Mouse (Mus musculus): Measurements from ENCODE around the gene Cyp4v3. TPM values are rescaled to one million over a fixed set of nuclear protein-coding genes. Genes with fewer than 3 reads are reported as not detected.

Gene Cyp4v3
- total RNA-seq, 2 experiments from 2014 or later = 7.8 to 10.3 TPM

DNA sequence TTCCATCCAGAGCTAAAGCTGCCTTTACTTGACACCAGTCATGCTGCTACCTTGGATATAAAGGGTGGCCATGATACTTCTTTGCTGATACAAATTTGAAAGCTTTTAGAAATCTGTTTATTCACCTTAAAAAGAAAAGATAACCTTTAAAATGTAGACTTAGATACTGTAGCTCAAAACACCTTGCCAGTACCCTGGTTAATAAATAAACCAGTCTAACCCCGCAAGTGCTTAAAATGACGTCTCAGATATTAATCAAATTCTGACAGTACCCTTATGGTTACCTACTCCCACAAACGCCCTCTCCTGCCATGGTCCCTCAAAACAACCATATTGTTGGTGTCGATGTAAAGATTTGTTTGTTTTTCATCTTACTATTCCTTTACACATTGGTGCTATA is 8.9 kb downstream of the Cyp4v3 start:
- ATAC-seq (replicated peaks; ENCODE audit: poor library complexity, severe bottlenecking) = no peak

DNA sequence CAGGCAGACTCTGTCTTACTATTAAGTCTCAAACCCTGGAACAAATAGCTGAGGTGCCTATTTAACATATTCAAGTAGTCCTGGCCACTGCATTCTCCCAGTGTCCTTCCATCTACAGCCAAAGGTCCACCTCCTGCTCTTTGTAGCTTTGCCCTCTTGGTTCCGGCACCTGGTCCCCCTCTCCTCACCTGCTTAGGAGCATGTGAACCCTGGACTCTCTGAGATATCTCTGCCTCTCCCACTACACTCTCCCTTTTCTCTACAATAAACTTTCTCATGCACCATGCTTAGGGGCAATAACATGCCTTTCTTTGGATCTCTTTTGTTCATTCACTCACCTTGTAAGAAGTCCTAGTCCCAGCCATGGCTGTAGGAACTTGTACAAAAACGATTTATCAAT is 11.7 kb downstream of the Cyp4v3 start:
- ATAC-seq (replicated peaks; ENCODE audit: poor library complexity, severe bottlenecking) = no peak

DNA sequence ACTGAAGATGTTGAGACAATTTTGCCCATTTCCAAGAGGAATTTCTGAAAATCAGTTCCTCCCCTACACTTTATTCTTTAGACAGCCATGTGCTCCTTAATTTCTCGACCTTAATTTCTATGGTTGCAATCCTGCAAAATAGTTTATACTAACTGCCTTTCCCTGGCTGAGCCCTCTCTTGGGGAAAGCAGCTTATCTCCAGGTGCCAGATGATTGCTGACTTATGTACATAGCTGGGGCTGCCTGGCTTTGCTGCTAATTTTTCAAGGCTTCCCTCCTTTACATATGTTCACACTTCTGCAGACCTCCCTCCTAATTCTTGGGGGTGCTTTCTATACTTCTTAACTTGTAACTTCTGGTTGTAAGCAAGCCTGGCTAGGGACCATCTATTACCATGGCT is 12.1 kb downstream of the Cyp4v3 start:
- ATAC-seq (replicated peaks; ENCODE audit: poor library complexity, severe bottlenecking) = no peak

- no peak for ATAC-seq (replicated peaks; ENCODE audit: poor library complexity, severe bottlenecking)
These were observed 22.0 kb downstream of the Cyp4v3 start for GRCm38 (mm10) chr8:45310967-45311366.

GRCm38 (mm10) chr8:45308366-45308765 is 24.6 kb downstream of the Cyp4v3 start, which contains the start of gene Gm45753:
Gene Gm45753 (minus strand): TSS chr8:45308466.
- ATAC-seq (replicated peaks; ENCODE audit: poor library complexity, severe bottlenecking) = no peak

DNA sequence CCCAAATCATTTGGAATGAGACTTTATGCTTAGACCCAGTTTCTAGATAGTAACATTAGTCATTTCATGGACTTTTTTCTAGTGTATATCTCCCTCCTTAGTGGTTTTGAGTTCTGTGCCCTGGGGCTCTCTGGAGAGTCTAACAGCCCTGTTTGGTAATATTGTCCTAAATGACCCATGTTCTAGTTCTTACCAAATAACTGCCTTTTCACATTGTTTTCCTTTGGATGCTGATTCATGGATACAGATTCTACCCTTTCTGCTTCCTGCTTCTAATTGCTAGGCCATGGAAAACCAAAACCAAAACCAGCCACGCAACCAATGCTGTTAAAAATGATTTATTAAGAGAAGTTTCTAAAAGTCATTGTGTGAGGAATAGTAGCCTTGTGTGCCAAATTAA is 27.5 kb downstream of the Cyp4v3 start:
- ATAC-seq (replicated peaks; ENCODE audit: poor library complexity, severe bottlenecking) = no peak

DNA sequence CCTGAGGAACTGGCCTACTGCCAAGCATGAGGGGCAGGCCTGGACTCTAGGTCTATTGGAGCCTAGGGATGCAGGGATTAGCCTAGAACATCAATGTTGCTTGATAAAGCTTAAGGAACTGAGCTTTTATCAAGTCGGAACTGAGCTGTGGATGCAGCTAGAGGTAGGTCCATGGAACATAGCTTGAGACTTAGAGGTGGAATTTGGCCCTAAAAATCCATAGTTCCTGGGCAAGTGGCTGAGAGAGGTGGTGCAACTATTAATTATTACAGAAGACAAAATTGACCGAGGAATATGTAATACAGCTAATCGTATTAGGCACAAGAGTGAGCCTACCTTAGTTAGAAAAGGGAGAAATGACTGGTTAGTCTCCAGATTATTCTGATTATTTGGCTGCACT is 28.7 kb downstream of the Cyp4v3 start:
- no peak for ATAC-seq (replicated peaks; ENCODE audit: poor library complexity, severe bottlenecking)

GRCm38 (mm10) chr8:45302390-45302789 is 30.6 kb downstream of the Cyp4v3 start:
- no peak for ATAC-seq (replicated peaks; ENCODE audit: poor library complexity, severe bottlenecking)

GRCm38 (mm10) chr8:45295276-45295675 is 37.7 kb downstream of the Cyp4v3 start:
- ATAC-seq (replicated peaks; ENCODE audit: poor library complexity, severe bottlenecking) = no peak

DNA sequence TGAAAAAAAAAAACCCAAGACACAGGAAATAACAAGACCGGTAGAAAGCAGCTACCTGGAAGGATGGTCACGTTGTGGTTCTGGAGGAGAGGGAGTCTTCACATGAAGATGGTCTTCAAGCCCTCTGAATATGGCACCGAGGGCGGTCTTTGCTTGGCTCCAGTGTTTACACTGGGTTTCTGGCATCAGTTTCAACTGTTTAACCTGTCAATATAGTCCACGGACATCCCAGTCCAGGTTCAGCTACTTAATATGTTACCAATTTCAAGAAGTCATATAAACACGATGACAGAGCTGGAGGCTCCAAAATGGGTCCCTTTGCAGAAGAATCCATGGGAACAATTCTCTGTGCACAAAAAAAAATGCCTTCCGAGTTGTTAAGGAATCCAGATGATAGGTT is 38.3 kb downstream of the Cyp4v3 start, which contains the start of gene Klkb1:
Klkb1 (minus strand) TSS at position 173 of the 400 bp plus-strand sequence.
- no peak for ATAC-seq (replicated peaks; ENCODE audit: poor library complexity, severe bottlenecking)

- ATAC-seq (replicated peaks; ENCODE audit: poor library complexity, severe bottlenecking) = no peak
These were observed 41.2 kb downstream of the Cyp4v3 start for GRCm38 (mm10) chr8:45291790-45292189.

- ATAC-seq (replicated peaks; ENCODE audit: poor library complexity, severe bottlenecking) = no peak
These were observed 51.4 kb downstream of the Cyp4v3 start for GRCm38 (mm10) chr8:45281630-45282029.

GRCm38 (mm10) chr8:45277453-45277852 is 55.6 kb downstream of the Cyp4v3 start:
- ATAC-seq (replicated peaks; ENCODE audit: poor library complexity, severe bottlenecking) = no peak

DNA sequence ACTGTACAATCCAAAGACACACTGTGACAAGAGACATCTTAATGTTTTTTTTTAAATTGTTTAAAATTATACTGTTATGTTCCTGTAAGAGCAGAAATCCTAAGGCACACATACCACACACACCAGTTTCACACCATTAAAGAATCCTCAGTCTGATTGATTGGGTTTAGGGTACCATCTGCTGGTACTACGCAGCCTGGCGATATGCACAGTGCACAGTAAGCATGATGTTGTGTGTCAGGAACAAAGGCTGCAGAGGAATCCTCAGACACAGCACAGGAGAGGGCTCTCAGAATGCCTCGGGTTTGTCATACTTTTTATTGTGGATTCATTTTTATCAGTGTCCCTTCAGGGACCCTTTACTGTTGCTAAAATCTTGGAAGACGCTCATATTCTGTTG is 58.7 kb downstream of the Cyp4v3 start:
- no peak for ATAC-seq (replicated peaks; ENCODE audit: poor library complexity, severe bottlenecking)

GRCm38 (mm10) chr8:45269056-45269455 is 64.0 kb downstream of the Cyp4v3 start:
- no peak for ATAC-seq (replicated peaks; ENCODE audit: poor library complexity, severe bottlenecking)

- no peak for ATAC-seq (replicated peaks; ENCODE audit: poor library complexity, severe bottlenecking)
These were observed 64.5 kb downstream of the Cyp4v3 start for GRCm38 (mm10) chr8:45268485-45268884.

GRCm38 (mm10) chr8:45267611-45268391 is 65.2 kb downstream of the Cyp4v3 start:
- no peak for ATAC-seq (replicated peaks; ENCODE audit: poor library complexity, severe bottlenecking)

DNA sequence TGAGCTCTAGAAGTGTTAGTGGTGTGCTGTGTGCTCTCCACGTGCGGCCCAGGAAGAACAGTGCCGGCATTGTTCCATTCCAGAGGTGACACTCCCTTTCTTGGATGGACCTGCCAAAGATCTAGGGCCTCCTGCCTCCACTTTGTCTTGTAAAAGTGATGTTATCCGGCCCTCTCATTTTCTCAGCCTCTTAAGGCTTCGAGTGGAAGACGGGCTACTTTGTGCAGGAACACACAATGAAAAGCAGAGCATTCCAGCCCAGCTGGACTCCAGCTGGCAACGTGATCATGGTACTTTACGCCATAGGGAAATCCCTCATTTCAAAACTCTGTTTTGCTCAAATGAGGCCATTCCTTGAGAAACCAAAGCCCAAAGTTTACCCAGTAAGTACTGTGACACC is 66.0 kb downstream of the Cyp4v3 start:
- no peak for ATAC-seq (replicated peaks; ENCODE audit: poor library complexity, severe bottlenecking)

- ATAC-seq (replicated peaks; ENCODE audit: poor library complexity, severe bottlenecking) = no peak
These were observed 68.1 kb downstream of the Cyp4v3 start for GRCm38 (mm10) chr8:45264918-45265317.

DNA sequence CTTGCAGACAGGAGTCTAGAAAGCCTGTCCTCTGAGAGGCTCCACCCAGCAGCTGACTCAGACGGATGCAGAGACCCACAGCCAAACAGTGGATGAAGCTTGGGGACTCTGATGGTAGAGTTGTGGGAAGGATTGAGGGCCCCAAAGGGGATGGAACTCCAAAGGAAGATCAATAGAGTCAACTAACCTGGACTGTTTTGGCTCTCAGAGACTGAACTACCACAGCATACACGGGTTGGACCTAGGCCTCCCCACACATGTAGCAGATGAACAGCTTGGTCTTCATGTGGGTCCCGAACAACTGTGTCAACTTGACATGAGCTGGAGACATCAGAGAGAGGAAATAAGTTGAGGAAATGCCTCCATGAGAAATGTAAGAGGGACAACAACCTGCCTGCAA is 70.2 kb downstream of the Cyp4v3 start:
- no peak for ATAC-seq (replicated peaks; ENCODE audit: poor library complexity, severe bottlenecking)

GRCm38 (mm10) chr8:45261920-45262319 is 71.1 kb downstream of the Cyp4v3 start, which contains the start of gene F11:
Gene F11 (minus strand): TSS chr8:45262031.
- no peak for ATAC-seq (replicated peaks; ENCODE audit: poor library complexity, severe bottlenecking)

- ATAC-seq (replicated peaks; ENCODE audit: poor library complexity, severe bottlenecking) = no peak
These were observed 74.6 kb downstream of the Cyp4v3 start for GRCm38 (mm10) chr8:45258421-45258820.

All from granulocyte monocyte progenitor cell, adult 5-6 weeks (primary cell).